Mouse (Mus musculus) kidney, embryonic 16.5 days (tissue): ENCODE data around the gene 2010111I01Rik. TPM values are rescaled to one million over a fixed set of nuclear protein-coding genes. Genes with fewer than 3 reads are reported as not detected.
"Not testable (repeated sequence)": the region's sequence is repeated elsewhere in the genome, so short reads cannot be mapped to it uniquely, and the experiment has no call there.

ENCODE experiments used
- ATAC-seq: fragments of 200-750 bp; cut with Nextera tagmentation; 2 replicates; pipeline ENCODE4 v1.8.0; 2017; ENCODE audit warnings: moderate TSS enrichment; ENCODE audit not compliant: low FRiP score, low TSS enrichment
- H3K27ac ChIP-seq: fragments of 300-500 bp; sonication (generic); 2 replicates; pipeline ENCODE4 v1.5.1; 2014; ENCODE audit warnings: low read length
- H3K27me3 ChIP-seq: fragments of 300-500 bp; sonication (generic); 2 replicates; pipeline ENCODE4 v1.6.1; 2014; ENCODE audit warnings: low read length, control low read depth, mixed read lengths; ENCODE audit not compliant: insufficient read depth
- H3K36me3 ChIP-seq: fragments of 300-500 bp; sonication (generic); 2 replicates; pipeline ENCODE4 v1.6.1; 2014; ENCODE audit warnings: low read length, control low read depth, mixed read lengths; ENCODE audit not compliant: insufficient read depth
- H3K4me1 ChIP-seq: fragments of 300-500 bp; sonication (generic); 2 replicates; pipeline ENCODE4 v1.6.1; 2014; ENCODE audit warnings: low read length, control low read depth, mixed read lengths; ENCODE audit not compliant: insufficient read depth
- H3K4me2 ChIP-seq: fragments of 300-500 bp; sonication (generic); replicated peaks from 2 replicates; pipeline ENCODE4 v1.6.1; 2014; ENCODE audit warnings: low read depth, low read length
- H3K4me3 ChIP-seq: fragments of 300-500 bp; sonication (generic); 2 replicates; pipeline ENCODE4 v1.5.1; 2014; ENCODE audit warnings: mild to moderate bottlenecking, low read length
- H3K9ac ChIP-seq: fragments of 300-500 bp; sonication (generic); replicated peaks from 2 replicates; pipeline ENCODE4 v1.6.1; 2014; ENCODE audit warnings: low read length
- H3K9me3 ChIP-seq: fragments of 300-500 bp; sonication (generic); 2 replicates; pipeline ENCODE4 v1.6.1; 2016; ENCODE audit warnings: low read length, control low read depth
- WGBS: fragments of 180-500 bp; shearing (Covaris S2); extraction: QIAGEN DNeasy Blood & Tissue Kit; methylation state at CpG from one replicate; pipeline ENCODE4 v1.1.7; 2014; 5-methylcytosine and 5-hydroxymethylcytosine counted together
- polyA plus RNA-seq: library from polyadenylated mRNA; unstranded; fragments of >200 nt; fragmentation: Nextera tagmentation; extraction: Ambion mirVana; gene quantifications from 2 replicates; pipeline ENCODE4 v1.2.1, GENCODE M21; 2015

Gene 2010111I01Rik
- polyA plus RNA-seq, 1 experiment from 2014 or later: 146 TPM

DNA sequence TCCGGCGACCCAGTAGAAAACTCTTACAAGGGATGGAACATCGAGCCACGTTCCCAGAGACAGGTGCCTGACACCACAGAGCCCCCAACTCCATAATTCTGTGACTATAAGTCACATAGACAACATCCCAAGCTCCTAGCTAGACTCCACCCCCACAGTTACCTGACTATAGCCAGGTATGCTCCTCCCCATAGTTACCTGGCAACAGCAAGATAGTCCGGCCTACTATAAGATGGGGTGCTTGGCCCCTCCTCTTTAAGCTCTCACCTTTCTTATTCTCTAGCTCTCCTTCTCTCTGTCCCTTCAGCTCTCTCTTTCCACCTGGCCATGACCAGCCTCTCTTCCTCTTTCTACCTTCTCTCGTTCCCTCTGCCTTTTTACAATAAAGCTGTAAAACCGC, 118.4 kb downstream of the 2010111I01Rik start:
- H3K4me3 ChIP-seq, H3K4me2 ChIP-seq, H3K4me1 ChIP-seq, H3K9ac ChIP-seq, H3K36me3 ChIP-seq, H3K27me3 ChIP-seq, H3K27ac ChIP-seq, H3K9me3 ChIP-seq: not testable (repeated sequence)
- 67% methylated on average over 7 of the region's 7 CpGs for WGBS
- ATAC-seq: 0 out of 2 replicates have a peak, but pooled peaks have one; percentile 12

DNA sequence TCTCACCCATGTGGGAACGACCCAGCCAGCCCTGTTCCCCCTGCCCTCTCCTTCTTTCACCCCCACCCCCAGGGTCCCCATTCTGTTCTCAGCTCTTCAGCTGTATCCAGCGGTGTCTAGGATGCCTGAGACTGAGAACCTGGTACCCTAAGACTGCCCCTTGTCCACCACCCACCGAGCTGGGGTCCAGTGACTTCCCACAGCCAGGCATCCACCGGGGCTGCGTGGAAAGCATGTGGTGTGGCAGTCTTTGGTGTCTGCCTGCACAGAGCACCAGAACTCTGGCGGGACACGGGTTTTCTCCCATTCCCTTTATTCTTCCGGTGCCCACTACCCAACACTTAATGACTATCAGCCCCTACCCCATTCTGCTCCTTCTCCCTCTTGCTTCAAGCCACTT, 119.0 kb downstream of the 2010111I01Rik start:
- Histone ChIP-seq H3K9me3 (no peaks in the 10 kb centered on the region), H3K4me2 (no peak overlapping the region), H3K9ac (no peak overlapping the region), H3K36me3 (no peaks in the 10 kb centered on the region), H3K27ac (no peak overlapping the region), H3K4me3 (no peak overlapping the region), H3K27me3 (no peaks in the 10 kb centered on the region), H3K4me1 (0 out of 2 replicates have a peak, but pooled peaks cover 3% of the 10 kb centered on the region)
- ATAC-seq: no peak
- 65% methylated on average over 8 of the region's 8 CpGs for WGBS

DNA sequence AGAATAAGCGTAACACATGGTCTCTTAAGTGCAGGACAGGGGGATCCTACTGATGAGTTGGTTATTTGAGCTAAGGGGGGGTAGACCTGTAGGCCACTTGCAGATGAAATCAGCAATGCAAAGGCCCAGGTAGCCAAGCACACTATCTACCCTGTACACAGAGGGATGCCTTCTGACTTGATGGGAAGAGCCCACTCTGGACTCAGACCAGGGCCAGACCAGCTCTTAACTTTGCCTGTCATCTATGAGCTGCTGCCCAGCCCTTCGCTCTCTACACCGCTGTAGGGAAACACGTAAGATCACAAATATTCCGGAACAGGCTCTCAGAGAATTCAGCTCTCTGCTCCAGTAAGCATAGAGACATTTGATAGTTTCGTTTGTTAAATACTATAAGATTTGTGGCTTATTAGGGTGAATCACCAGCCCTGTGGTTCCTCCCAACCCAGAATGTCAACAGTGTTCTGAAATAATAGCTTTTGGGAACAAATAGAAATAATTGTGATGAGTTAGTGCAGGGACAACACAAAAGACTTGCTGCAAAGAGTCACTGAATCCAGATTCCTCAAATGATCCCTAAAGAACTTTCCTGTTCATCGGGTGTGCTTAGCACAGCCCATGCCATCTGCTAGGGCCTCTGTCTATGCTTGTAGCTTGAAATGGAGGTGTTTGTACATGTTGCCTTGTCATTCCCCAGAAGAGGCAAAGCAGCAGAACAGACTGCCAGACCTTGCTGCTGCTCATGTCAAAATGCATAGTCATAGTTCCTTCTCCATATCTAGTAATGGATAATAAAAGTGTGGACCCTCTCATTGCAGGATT, 123.4 kb downstream of the 2010111I01Rik start:
- Histone ChIP-seq H3K27me3 (no peaks in the 10 kb centered on the region), H3K36me3 (no peaks in the 10 kb centered on the region), H3K9ac (no peak overlapping the region), H3K27ac (no peak overlapping the region), H3K4me1 (0 out of 2 replicates have a peak, but pooled peaks cover 3% of the 10 kb centered on the region), H3K9me3 (no peaks in the 10 kb centered on the region), H3K4me2 (no peak overlapping the region), H3K4me3 (no peak overlapping the region)
- 70% methylated on average over 7 of the region's 7 CpGs for WGBS
- peak; percentile 70; the same call in 1 of the 2 replicates for ATAC-seq

DNA sequence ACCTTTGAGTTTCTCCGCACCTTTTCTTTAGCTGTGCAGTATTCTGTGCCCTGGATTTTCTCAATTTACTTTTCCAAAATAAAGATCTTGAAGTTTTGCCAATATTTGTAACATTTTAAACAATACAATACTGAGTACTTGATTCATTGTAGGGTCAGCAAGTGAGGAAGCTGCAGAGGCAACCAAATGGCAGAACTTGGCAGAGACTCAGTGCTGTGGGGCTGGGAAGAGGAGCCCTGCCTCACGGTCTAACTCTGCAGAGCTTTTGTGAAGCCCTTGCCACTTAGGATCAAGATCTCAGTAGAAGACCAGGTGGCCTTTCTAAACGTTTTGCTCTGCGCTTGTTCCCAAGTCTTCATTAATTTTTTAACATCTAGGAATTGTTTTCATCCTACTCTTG, 124.8 kb downstream of the 2010111I01Rik start:
- WGBS: 70% methylated on average over 4 of the region's 4 CpGs
- H3K27me3 ChIP-seq: no peaks in the 10 kb centered on the region
- no peaks in the 10 kb centered on the region for H3K9me3 ChIP-seq
- H3K4me2 ChIP-seq: no peak overlapping the region
- no peak for ATAC-seq
- peaks cover 6% of the 10 kb centered on the region; the same call in 1 of the 2 replicates for H3K4me1 ChIP-seq
- no peak overlapping the region for H3K9ac ChIP-seq
- H3K4me3 ChIP-seq: no peak overlapping the region
- H3K36me3 ChIP-seq: no peaks in the 10 kb centered on the region
- no peak overlapping the region for H3K27ac ChIP-seq

DNA sequence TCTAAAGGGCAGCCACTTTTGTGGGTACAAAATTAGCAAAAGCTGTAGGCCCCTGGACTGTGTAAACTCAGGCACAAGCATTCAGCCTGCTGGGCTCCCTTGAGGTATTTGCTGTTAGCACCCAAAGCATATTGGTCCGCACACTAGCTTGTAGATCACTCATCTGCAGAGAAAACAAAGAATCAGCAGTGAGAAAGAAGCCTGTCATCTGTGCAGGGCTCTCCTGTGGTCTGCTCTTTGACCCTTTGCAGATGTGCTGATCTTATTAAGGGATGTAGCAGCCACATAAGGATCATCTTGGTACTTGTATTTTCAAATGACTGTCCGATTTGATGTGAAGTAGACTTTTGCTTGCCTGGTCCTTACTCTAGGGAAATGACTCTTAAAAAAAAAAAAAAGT, 126.6 kb downstream of the 2010111I01Rik start:
- 74% methylated on average over 2 of the region's 2 CpGs for WGBS
- Histone ChIP-seq H3K27ac (no peak overlapping the region), H3K27me3 (no peaks in the 10 kb centered on the region)

DNA sequence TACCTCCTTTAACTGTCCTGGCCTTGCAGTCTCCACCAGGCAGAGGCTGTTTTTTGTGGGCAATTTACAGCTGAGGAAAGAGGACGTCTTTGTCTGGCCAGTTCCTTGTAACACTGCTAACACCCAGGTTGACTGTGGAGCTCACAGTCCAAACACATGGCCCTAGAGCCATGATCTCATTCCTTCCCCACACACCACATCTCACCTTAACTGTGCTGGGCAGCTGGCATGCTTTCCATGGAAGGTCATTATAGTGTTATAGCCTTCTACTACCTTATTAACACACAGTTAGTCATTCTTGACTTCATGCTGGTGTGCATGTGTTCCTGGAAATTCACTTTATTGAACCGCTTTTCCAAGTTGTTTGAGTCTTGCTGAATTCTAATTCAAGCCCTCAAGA, 127.6 kb downstream of the 2010111I01Rik start:
- H3K4me2 ChIP-seq: no peak overlapping the region
- ATAC-seq: no peak
- H3K4me3 ChIP-seq: no peak overlapping the region
- no peaks in the 10 kb centered on the region for H3K9me3 ChIP-seq
- peaks cover 14% of the 10 kb centered on the region; the same call in 1 of the 2 replicates for H3K4me1 ChIP-seq
- 81% methylated on average over 2 of the region's 2 CpGs for WGBS
- no peaks in the 10 kb centered on the region for H3K27me3 ChIP-seq
- no peaks in the 10 kb centered on the region for H3K36me3 ChIP-seq
- no peak overlapping the region for H3K9ac ChIP-seq
- no peak overlapping the region for H3K27ac ChIP-seq

More for the DNA sequence above, 126.6 kb downstream of the 2010111I01Rik start:
- ATAC-seq: no peak
- H3K4me2 ChIP-seq: no peak overlapping the region
- no peaks in the 10 kb centered on the region for H3K36me3 ChIP-seq
- no peaks in the 10 kb centered on the region for H3K9me3 ChIP-seq
- peaks cover 12% of the 10 kb centered on the region; the same call in 1 of the 2 replicates for H3K4me1 ChIP-seq
- no peak overlapping the region for H3K4me3 ChIP-seq
- no peak overlapping the region for H3K9ac ChIP-seq

DNA sequence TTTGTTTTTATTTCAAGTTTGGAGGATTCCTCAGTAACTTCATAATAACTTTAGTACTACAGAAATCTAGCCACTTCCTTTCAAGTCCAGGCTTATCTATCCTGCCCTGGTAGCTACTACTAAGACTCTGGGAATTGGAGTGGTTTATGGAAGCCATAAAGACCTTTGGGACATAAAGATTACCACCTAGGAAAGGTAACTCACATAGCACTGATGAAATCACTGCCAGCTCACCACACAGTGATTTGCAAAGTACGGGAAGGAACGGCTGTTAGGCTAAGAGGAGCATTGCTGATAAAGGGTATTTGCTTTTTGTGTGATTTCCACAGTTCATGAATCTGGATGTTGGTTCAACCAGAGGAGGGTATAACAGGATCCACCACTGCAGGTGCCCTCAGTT, 128.2 kb downstream of the 2010111I01Rik start:
- ATAC-seq: no peak
- Histone ChIP-seq H3K4me3 (no peak overlapping the region), H3K4me1 (peaks cover 14% of the 10 kb centered on the region; the same call in 1 of the 2 replicates), H3K27me3 (no peaks in the 10 kb centered on the region), H3K27ac (no peak overlapping the region), H3K9me3 (no peaks in the 10 kb centered on the region), H3K36me3 (no peaks in the 10 kb centered on the region), H3K4me2 (no peak overlapping the region), H3K9ac (no peak overlapping the region)
- WGBS: 78% methylated on average over 2 of the region's 2 CpGs

DNA sequence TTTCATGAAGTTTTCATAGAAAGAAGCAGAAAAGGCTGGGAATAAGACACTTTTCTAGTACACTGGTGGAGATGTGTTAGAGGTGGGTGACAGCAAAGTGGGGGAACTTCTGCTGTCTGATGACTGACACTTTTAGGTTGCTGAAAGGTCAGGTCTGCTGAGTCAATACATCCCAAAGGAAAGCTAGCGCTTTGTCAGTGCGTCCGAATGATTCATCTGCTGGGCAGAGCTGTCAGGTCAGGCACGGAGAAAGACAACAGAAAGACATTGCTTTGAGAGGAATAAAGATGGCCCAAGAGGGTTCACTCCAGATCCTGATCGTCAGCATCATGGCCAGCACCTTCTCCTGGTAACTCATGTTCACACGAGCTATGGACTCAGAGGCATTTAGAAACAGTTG, 128.9 kb downstream of the 2010111I01Rik start:
- no peak overlapping the region for H3K4me2 ChIP-seq
- WGBS: 70% methylated on average over 6 of the region's 6 CpGs
- H3K4me1 ChIP-seq: peaks cover 11% of the 10 kb centered on the region; the same call in 1 of the 2 replicates
- no peak for ATAC-seq
- no peaks in the 10 kb centered on the region for H3K27me3 ChIP-seq
- H3K27ac ChIP-seq: no peak overlapping the region
- no peak overlapping the region for H3K9ac ChIP-seq
- H3K9me3 ChIP-seq: no peaks in the 10 kb centered on the region
- H3K4me3 ChIP-seq: no peak overlapping the region
- H3K36me3 ChIP-seq: no peaks in the 10 kb centered on the region

DNA sequence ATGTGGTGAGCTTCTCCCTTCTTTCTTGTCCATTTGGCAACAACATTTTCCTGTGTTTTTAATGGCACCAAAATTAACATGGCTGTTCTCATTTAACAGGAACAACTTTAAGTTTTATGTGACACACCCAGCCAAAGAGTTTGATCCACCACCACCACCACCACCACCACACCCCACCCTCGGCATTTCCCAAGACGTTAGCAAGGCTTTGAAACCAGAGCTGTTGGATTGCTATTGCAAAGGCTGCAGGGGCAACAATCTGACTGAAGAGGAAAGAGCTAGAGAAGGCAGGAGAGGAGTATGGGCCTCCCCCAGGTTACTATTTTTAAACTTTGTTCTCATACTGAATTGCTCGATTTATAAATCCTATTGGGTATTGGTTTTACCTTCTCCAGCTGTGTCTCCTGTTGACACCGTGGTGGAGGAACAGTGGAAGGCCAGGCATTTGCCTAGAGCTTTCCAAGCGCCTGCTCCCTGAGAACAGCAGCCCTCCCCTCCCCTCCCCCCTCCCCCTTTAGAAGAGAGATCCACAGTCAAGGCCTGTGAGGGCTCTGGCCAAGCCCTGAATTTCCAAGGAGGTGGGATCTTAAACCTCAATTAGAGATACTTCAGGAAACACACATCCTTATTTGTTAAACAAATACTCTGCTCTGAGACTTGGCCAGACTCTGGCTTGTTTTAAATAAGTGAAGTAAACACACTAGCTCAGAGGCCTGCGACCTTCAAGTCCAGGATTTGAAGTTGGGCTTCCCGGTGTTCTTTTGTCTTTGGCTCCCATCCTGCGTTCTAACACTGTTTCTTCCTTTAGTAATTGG, 129.8 kb downstream of the 2010111I01Rik start:
- peak; percentile 50; the same call in 1 of the 2 replicates for ATAC-seq
- Histone ChIP-seq H3K4me3 (no peak overlapping the region), H3K4me2 (no peak overlapping the region), H3K27ac (peak overlapping the region; percentile 5; the same call in 1 of the 2 replicates), H3K36me3 (no peaks in the 10 kb centered on the region), H3K27me3 (no peaks in the 10 kb centered on the region), H3K9me3 (no peaks in the 10 kb centered on the region), H3K9ac (no peak overlapping the region), H3K4me1 (peaks cover 11% of the 10 kb centered on the region; the same call in 1 of the 2 replicates)
- WGBS: 23% methylated on average over 8 of the region's 8 CpGs
